Mouse (Mus musculus) small intestine, adult 2 months (tissue): ENCODE data around the gene Trex1. TPM values are rescaled to one million over a fixed set of nuclear protein-coding genes. Genes with fewer than 3 reads are reported as not detected.

Experiments used
- H3K27ac ChIP-seq: fragments of 200-500 bp; 2 replicates; pipeline ENCODE4 v1.5.1; 2012; ENCODE audit warnings: low read depth, low read length, control low read depth, inconsistent platforms; ENCODE audit not compliant: insufficient read depth
- H3K27me3 ChIP-seq: fragments of 200-500 bp; 2 replicates; pipeline ENCODE4 v1.6.1; 2012; ENCODE audit warnings: mild to moderate bottlenecking, moderate library complexity, low read length, inconsistent platforms; ENCODE audit not compliant: control insufficient read depth, insufficient read depth
- H3K36me3 ChIP-seq: fragments of 200-500 bp; 2 replicates; pipeline ENCODE4 v1.6.1; 2012; ENCODE audit warnings: mild to moderate bottlenecking, low read length, control low read depth, inconsistent platforms; ENCODE audit not compliant: control insufficient read depth, insufficient read depth
- H3K4me1 ChIP-seq: fragments of 200-500 bp; 2 replicates; pipeline ENCODE4 v1.6.1; 2012; ENCODE audit warnings: low read length, inconsistent platforms, mixed read lengths; ENCODE audit not compliant: control insufficient read depth, insufficient read depth, insufficient read length
- H3K4me3 ChIP-seq: fragments of 200-500 bp; 2 replicates; pipeline ENCODE4 v1.5.1; 2012; ENCODE audit warnings: low read depth, mild to moderate bottlenecking, control low read depth, inconsistent platforms, low read length, moderate library complexity
- CTCF ChIP-seq: fragments of 200-500 bp; IDR thresholded peaks from 2 replicates; pipeline ENCODE4 v1.5.1; 2012; ENCODE audit warnings: low read depth, mild to moderate bottlenecking, control low read depth, inconsistent platforms, low read length, moderate library complexity, mixed read lengths; ENCODE audit not compliant: insufficient replicate concordance, insufficient read length; ENCODE audit errors: extremely low read depth
- POLR2A ChIP-seq: fragments of 200-500 bp; IDR thresholded peaks from 2 replicates; pipeline ENCODE4 v1.6.1; 2012; ENCODE audit warnings: low read depth, mild to moderate bottlenecking, control low read depth, inconsistent platforms, low read length, moderate library complexity
- WGBS: fragments of 180-500 bp; shearing (Covaris S2); methylation state at CpG from one replicate; pipeline ENCODE4 v1.1.7; 2018; 5-methylcytosine and 5-hydroxymethylcytosine counted together
- polyA plus RNA-seq: library from polyadenylated mRNA; depleted of rRNA; stranded (reverse); fragments of >200 nt; gene quantifications from 2 replicates; pipeline ENCODE4 v1.2.3, GENCODE M21; 2012

Gene Trex1
- polyA plus RNA-seq, 1 experiment, result 174 TPM

GRCm38 (mm10) chr9:109056081-109056690 lies 3.3 kb downstream of the Trex1 start:
- Histone ChIP-seq H3K36me3 (peaks cover 20% of the 10 kb centered on the region), H3K27me3 (no peaks in the 10 kb centered on the region), H3K4me1 (peaks cover 24% of the 10 kb centered on the region), H3K27ac (no peak overlapping the region; the same call in 1 of the 2 replicates), H3K4me3 (peak overlapping the region; percentile 59)
- WGBS, result 86% methylated on average over 17 of the region's 17 CpGs
- no peak for TF ChIP-seq CTCF

- H3K27ac ChIP-seq, result peak overlapping the region; percentile 34
- peak overlapping the region; percentile 59 for H3K4me3 ChIP-seq
- TF ChIP-seq CTCF, result no peak
- no peak for TF ChIP-seq POLR2A
- H3K27me3 ChIP-seq, result no peaks in the 10 kb centered on the region
- peaks cover 24% of the 10 kb centered on the region for H3K4me1 ChIP-seq
- peaks cover 20% of the 10 kb centered on the region for H3K36me3 ChIP-seq
- WGBS, result 85% methylated on average over 12 of the region's 12 CpGs
Measured at GRCm38 (mm10) chr9:109055271-109056030, 4.1 kb downstream of the Trex1 start.

- WGBS, result 1% methylated on average over 7 of the region's 7 CpGs
- H3K27me3 ChIP-seq, result no peaks in the 10 kb centered on the region
- H3K36me3 ChIP-seq, result peaks cover 20% of the 10 kb centered on the region
- H3K4me1 ChIP-seq, result peaks cover 25% of the 10 kb centered on the region
- TF ChIP-seq POLR2A (peak; percentile 63; the same call in 1 of the 2 replicates), CTCF (peak; percentile 17; the same call in 1 of the 2 replicates)
- H3K4me3 ChIP-seq, result peak overlapping the region; percentile 59
- peak overlapping the region; percentile 76 for H3K27ac ChIP-seq
Measured at GRCm38 (mm10) chr9:109054712-109055111, 4.8 kb downstream of the Trex1 start.

- no peaks in the 10 kb centered on the region for H3K27me3 ChIP-seq
- H3K27ac ChIP-seq, result peak overlapping the region; percentile 24
- H3K36me3 ChIP-seq, result peaks cover 20% of the 10 kb centered on the region
- WGBS, result 77% methylated on average over 6 of the region's 6 CpGs
- TF ChIP-seq CTCF (no peak), POLR2A (no peak)
- H3K4me3 ChIP-seq, result peak overlapping the region; percentile 24; the same call in 1 of the 2 replicates
- peaks cover 27% of the 10 kb centered on the region for H3K4me1 ChIP-seq
Measured at GRCm38 (mm10) chr9:109053851-109054250, 5.7 kb downstream of the Trex1 start.

- WGBS, result 74% methylated on average over 3 of the region's 3 CpGs
- H3K27me3 ChIP-seq, result no peaks in the 10 kb centered on the region
- TF ChIP-seq POLR2A (no peak), CTCF (no peak)
- peak overlapping the region; percentile 94 for H3K27ac ChIP-seq
- peak overlapping the region; percentile 60 for H3K4me3 ChIP-seq
- peaks cover 23% of the 10 kb centered on the region for H3K4me1 ChIP-seq
- peaks cover 21% of the 10 kb centered on the region for H3K36me3 ChIP-seq
Measured at GRCm38 (mm10) chr9:109053366-109053765, 6.2 kb downstream of the Trex1 start.

GRCm38 (mm10) chr9:109052490-109053260 lies 6.9 kb downstream of the Trex1 start:
- Histone ChIP-seq H3K4me1 (peaks cover 16% of the 10 kb centered on the region), H3K27ac (peak overlapping the region; percentile 94), H3K27me3 (no peaks in the 10 kb centered on the region), H3K36me3 (peaks cover 18% of the 10 kb centered on the region), H3K4me3 (peak overlapping the region; percentile 60)
- 87% methylated on average over 9 of the region's 9 CpGs for WGBS
- TF ChIP-seq POLR2A (no peak), CTCF (no peak)
